ENCODE assay signal across 10 mouse cellular contexts in the genomic region with DNA sequence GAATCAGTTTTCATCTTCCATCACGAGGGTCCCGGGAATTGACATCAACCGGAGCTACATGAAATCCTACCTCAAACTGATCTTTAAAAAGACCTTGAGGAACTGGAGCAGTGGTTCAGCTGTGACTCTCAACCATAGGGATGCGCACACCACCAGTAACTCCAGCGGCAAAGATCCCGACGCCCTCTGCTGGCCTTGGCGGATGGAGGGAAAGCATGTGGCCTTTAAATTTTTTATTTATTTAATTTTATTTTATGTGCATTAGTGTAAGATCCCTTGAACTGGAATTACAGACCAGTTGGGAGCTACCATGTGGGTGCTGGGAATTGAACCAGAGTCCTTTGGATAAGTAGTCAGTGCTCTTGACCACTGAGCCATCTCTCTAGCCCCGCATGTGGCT. TPM values are rescaled to one million over a fixed set of nuclear protein-coding genes. Genes with fewer than 3 reads are reported as not detected.
DNase-seq lines count a peak whose midpoint lies in the region; ATAC-seq and TF ChIP-seq lines count a peak whose summit lies in the region.
"Had no signal": no experiment of that assay in that cellular context is flagged by ENCODE, and none has a peak within 500 bp of the region (broad histone marks: within the 10 kb centered on the region; RNA-seq: fewer than 3 reads in every experiment).

No protein-coding gene starts in this region.

- WGBS in embryonic facial prominence, embryonic 11.5 days, result 20% methylated on average over 9 of the region's 9 CpGs
- 17% methylated on average over 9 of the region's 9 CpGs for WGBS in intestine, embryonic 14.5 days
- WGBS in limb, embryonic 14.5 days, result 17% methylated on average over 9 of the region's 9 CpGs

- H3K9ac ChIP-seq in MEL (ENCODE audit: control insufficient read depth, low read depth, low read length, poor library complexity, severe bottlenecking), result peak overlapping the region; percentile 72
- no peak overlapping the region for H3K9ac ChIP-seq in embryonic facial prominence, embryonic 11.5 days (replicated peaks; ENCODE audit: low read length)
- no peak overlapping the region for H3K9ac ChIP-seq in intestine, embryonic 14.5 days (ENCODE audit: low read length)
- H3K9ac ChIP-seq in limb, embryonic 14.5 days (ENCODE audit: low read depth, low read length, severe bottlenecking), result no peak overlapping the region

- TF ChIP-seq RAD21 in MEL (IDR thresholded peaks at IDR 0.05; ENCODE audit: low read depth, low read length), result peak; percentile 35

- H3K4me1 ChIP-seq in MEL (ENCODE audit: control insufficient read depth in 1 of 2, insufficient read depth in 2 of 2, low read length in 2 of 2), result peaks cover 0 to 35% of the 10 kb centered on the region in 2 experiments; a peak in 2 of 4 replicates
- no peaks in the 10 kb centered on the region; the same call in 1 of the 2 replicates for H3K4me1 ChIP-seq in embryonic facial prominence, embryonic 11.5 days (ENCODE audit: control insufficient read depth, insufficient read depth, low read length)
- H3K4me1 ChIP-seq in intestine, embryonic 14.5 days (replicated peaks; ENCODE audit: control insufficient read depth, insufficient read depth, low read length), result peaks cover 21% of the 10 kb centered on the region
- H3K4me1 ChIP-seq in limb, embryonic 14.5 days (ENCODE audit: control insufficient read depth, insufficient read depth, low read length), result peaks cover 11% of the 10 kb centered on the region; the same call in 1 of the 2 replicates

- no peak overlapping the region; the same call in 1 of the 2 replicates for H3K4me2 ChIP-seq in embryonic facial prominence, embryonic 11.5 days (ENCODE audit: low read depth, low read length)
- peak overlapping the region; percentile 75 for H3K4me2 ChIP-seq in intestine, embryonic 14.5 days (ENCODE audit: low read length)
- H3K4me2 ChIP-seq in limb, embryonic 14.5 days (replicated peaks; ENCODE audit: low read depth, low read length, severe bottlenecking), result peak overlapping the region; percentile 38

- peak; percentile 1; the same call in 1 of the 2 replicates for ATAC-seq in embryonic facial prominence, embryonic 11.5 days (replicated peaks; ENCODE audit: insufficient number of reproducible peaks, low FRiP score, low TSS enrichment, low read depth)
- ATAC-seq in intestine, embryonic 14.5 days (replicated peaks; ENCODE audit: low FRiP score, low TSS enrichment, low read depth), result peak; percentile 10; the same call in 1 of the 2 replicates
- peak; percentile 7; the same call in 1 of the 2 replicates for ATAC-seq in limb, embryonic 14.5 days (ENCODE audit: low FRiP score, low read depth)

- TF ChIP-seq CTCF in MEL (IDR thresholded peaks at IDR 0.05 in 2 of 3, conservative IDR thresholded peaks at IDR 0.05 in 1 of 3; ENCODE audit: control insufficient read depth in 1 of 3, insufficient read depth in 1 of 3, low read depth in 2 of 3, low read length in 3 of 3, poor library complexity in 1 of 3, severe bottlenecking in 1 of 3), result peak; percentile 28 to 79 (median 60)

- H3K36me3 ChIP-seq in MEL (ENCODE audit: control insufficient read depth in 1 of 2, insufficient read depth in 2 of 2, low read length in 2 of 2), result peaks cover 0 to 26% of the 10 kb centered on the region in 2 experiments; a peak in 3 of 4 replicates
- no peaks in the 10 kb centered on the region for H3K36me3 ChIP-seq in embryonic facial prominence, embryonic 11.5 days (replicated peaks; ENCODE audit: control insufficient read depth, insufficient read depth, low read depth, low read length)
- H3K36me3 ChIP-seq in intestine, embryonic 14.5 days (ENCODE audit: control insufficient read depth, insufficient read depth, low read length), result peaks cover 24% of the 10 kb centered on the region
- peaks cover 22% of the 10 kb centered on the region for H3K36me3 ChIP-seq in limb, embryonic 14.5 days (ENCODE audit: control insufficient read depth, insufficient read depth, low read length)

- H3K27ac ChIP-seq in MEL (ENCODE audit: control insufficient read depth, low read depth, low read length), result peak overlapping the region; percentile 83
- no peak overlapping the region for H3K27ac ChIP-seq in embryonic facial prominence, embryonic 11.5 days (replicated peaks; ENCODE audit: low read depth, low read length)
- H3K27ac ChIP-seq in intestine, embryonic 14.5 days (ENCODE audit: low read depth), result peak overlapping the region; percentile 44; the same call in 1 of the 2 replicates
- peak overlapping the region; percentile 58 for H3K27ac ChIP-seq in limb, embryonic 14.5 days (replicated peaks; ENCODE audit: low read depth, low read length)

- H3K79me2 ChIP-seq in MEL (ENCODE audit: control insufficient read depth, insufficient read depth, low read length, poor library complexity), result peaks cover 36% of the 10 kb centered on the region

- TF ChIP-seq EP300 in MEL (IDR thresholded peaks at IDR 0.05; ENCODE audit: low read depth in 1 of 2, low read length in 2 of 2), result no peak

- DNase-seq in heart, adult 11 months, result peak; percentile 96
- no peak for DNase-seq in heart, postnatal 36 days
- DNase-seq in MEL (ENCODE audit: low read depth, low spot score), result peak; percentile 81
- DNase-seq in embryonic facial prominence, embryonic 11.5 days (ENCODE audit: low spot score), result peak; percentile 52
- peak; percentile 76 for DNase-seq in intestine, embryonic 14.5 days (ENCODE audit: low spot score)
- DNase-seq in limb, embryonic 14.5 days (ENCODE audit: low spot score), result no peak
- DNase-seq in right cerebral cortex, postnatal 10 days (ENCODE audit: low spot score in 2 of 2), result peak; percentile 84
- no peak for DNase-seq in T-cell, adult 2 months (ENCODE audit: low spot score)

- no peaks in the 10 kb centered on the region for H3K27me3 ChIP-seq in MEL (ENCODE audit: control insufficient read depth in 1 of 2, insufficient read depth in 2 of 2, low read length in 2 of 2)
- H3K27me3 ChIP-seq in embryonic facial prominence, embryonic 11.5 days (ENCODE audit: control insufficient read depth, insufficient read depth, low read length), result no peaks in the 10 kb centered on the region
- no peaks in the 10 kb centered on the region for H3K27me3 ChIP-seq in intestine, embryonic 14.5 days (replicated peaks; ENCODE audit: control insufficient read depth, insufficient read depth, low read length)
- H3K27me3 ChIP-seq in limb, embryonic 14.5 days (ENCODE audit: control insufficient read depth, insufficient read depth, low read length), result no peaks in the 10 kb centered on the region

- peak overlapping the region; percentile 46 to 54 for H3K4me3 ChIP-seq in MEL (ENCODE audit: control insufficient read depth in 1 of 2, insufficient read depth in 1 of 2, low read depth in 2 of 2, low read length in 2 of 2)
- no peak overlapping the region for H3K4me3 ChIP-seq in embryonic facial prominence, embryonic 11.5 days (ENCODE audit: low read depth, low read length)
- peak overlapping the region; percentile 74; the same call in 1 of the 2 replicates for H3K4me3 ChIP-seq in intestine, embryonic 14.5 days (ENCODE audit: low read depth, low read length)
- peak overlapping the region; percentile 13; the same call in 1 of the 2 replicates for H3K4me3 ChIP-seq in limb, embryonic 14.5 days (replicated peaks; ENCODE audit: low read length)

- intact Hi-C loops in heart, postnatal 36 days (cut with DNase I), result loop anchor here (1.0 to 5.0 kb wide), 2 partner anchors 123 to 143 kb away; no protein-coding TSS in a partner anchor

- no peak for TF ChIP-seq POLR2A in MEL (IDR thresholded peaks at IDR 0.05; ENCODE audit: control insufficient read depth in 1 of 2, insufficient read depth in 1 of 2, low read depth in 1 of 2, low read length in 2 of 2, poor library complexity in 1 of 2)
- TF ChIP-seq POLR2A in limb, embryonic 14.5 days (IDR thresholded peaks at IDR 0.05; ENCODE audit: borderline replicate concordance, extremely low read depth, insufficient read depth, insufficient read length), result no peak

- H3K9me3 ChIP-seq in MEL (replicated peaks; ENCODE audit: insufficient read depth, low read length), result no peaks in the 10 kb centered on the region
- no peaks in the 10 kb centered on the region for H3K9me3 ChIP-seq in embryonic facial prominence, embryonic 11.5 days (replicated peaks; ENCODE audit: control insufficient read depth, low read length)
- no peaks in the 10 kb centered on the region for H3K9me3 ChIP-seq in intestine, embryonic 14.5 days (ENCODE audit: control insufficient read depth, low read length)
- no peaks in the 10 kb centered on the region for H3K9me3 ChIP-seq in limb, embryonic 14.5 days (ENCODE audit: control insufficient read depth, low read length)

RNA-seq across cellular contexts. Expression of a gene that starts 1.2 kb away (rescaled TPM):
- total RNA-seq in heart, postnatal 36 days (2021), result 100 to 1,000 TPM; 106 to 111 TPM
- 16.2 and 21.5 TPM in 2 replicates for total RNA-seq in MEL (2012; rRNA removed)
- 10 to 100 TPM in 1 of 2 experiments, not detected in 1; 17.1 TPM for polyA plus RNA-seq in MEL (2012; ENCODE audit: insufficient read depth in 1 of 2, insufficient read length in 2 of 2, low read depth in 1 of 2, low replicate concordance in 2 of 2, missing spikeins in 1 of 2)
- polyA plus RNA-seq in embryonic facial prominence, embryonic 11.5 days (2014; fragmentation: Nextera tagmentation; extraction: Ambion mirVana), result 10.1 and 11.6 TPM in 2 replicates
- 15.3 and 16.1 TPM in 2 replicates for polyA plus RNA-seq in intestine, embryonic 14.5 days (2014; fragmentation: Nextera tagmentation; extraction: Ambion mirVana)
- polyA plus RNA-seq in limb, embryonic 14.5 days (2012; rRNA removed), result 14.5 and 18.4 TPM in 2 replicates
- 16.0 and 17.4 TPM in 2 replicates for polyA plus RNA-seq in limb, embryonic 14.5 days (2014; fragmentation: Nextera tagmentation; extraction: Ambion mirVana)

RNA-seq across cellular contexts. Expression of a gene that starts 21.2 kb away (rescaled TPM):
- 1 to 10 TPM; 8.7 to 8.8 TPM for total RNA-seq in heart, postnatal 36 days (2021)
- total RNA-seq in MEL (2012; rRNA removed), result 3.5 and 4.6 TPM in 2 replicates
- 1 to 10 TPM in 1 of 2 experiments, not detected in 1; 8.7 TPM for polyA plus RNA-seq in MEL (2012; ENCODE audit: insufficient read depth in 1 of 2, insufficient read length in 2 of 2, low read depth in 1 of 2, low replicate concordance in 2 of 2, missing spikeins in 1 of 2)
- 2.9 and 3.6 TPM in 2 replicates for polyA plus RNA-seq in embryonic facial prominence, embryonic 11.5 days (2014; fragmentation: Nextera tagmentation; extraction: Ambion mirVana)
- 7.1 and 11.3 TPM in 2 replicates for polyA plus RNA-seq in intestine, embryonic 14.5 days (2014; fragmentation: Nextera tagmentation; extraction: Ambion mirVana)
- 12.5 and 16.5 TPM in 2 replicates for polyA plus RNA-seq in limb, embryonic 14.5 days (2012; rRNA removed)
- 8.2 and 8.7 TPM in 2 replicates for polyA plus RNA-seq in limb, embryonic 14.5 days (2014; fragmentation: Nextera tagmentation; extraction: Ambion mirVana)

RNA-seq across cellular contexts. Expression of a gene that starts 36.7 kb away (rescaled TPM):
- total RNA-seq in heart, postnatal 36 days (2021), result 10 to 100 TPM; 38.4 to 43.0 TPM
- 34.3 and 36.3 TPM in 2 replicates for total RNA-seq in MEL (2012; rRNA removed)
- 10 to 100 TPM in 1 of 2 experiments, not detected in 1; 67.2 TPM for polyA plus RNA-seq in MEL (2012; ENCODE audit: insufficient read depth in 1 of 2, insufficient read length in 2 of 2, low read depth in 1 of 2, low replicate concordance in 2 of 2, missing spikeins in 1 of 2)
- polyA plus RNA-seq in embryonic facial prominence, embryonic 11.5 days (2014; fragmentation: Nextera tagmentation; extraction: Ambion mirVana), result 23.7 and 33.1 TPM in 2 replicates
- 35.4 and 36.2 TPM in 2 replicates for polyA plus RNA-seq in intestine, embryonic 14.5 days (2014; fragmentation: Nextera tagmentation; extraction: Ambion mirVana)
- 54.3 and 69.6 TPM in 2 replicates for polyA plus RNA-seq in limb, embryonic 14.5 days (2012; rRNA removed)
- polyA plus RNA-seq in limb, embryonic 14.5 days (2014; fragmentation: Nextera tagmentation; extraction: Ambion mirVana), result 33.9 and 37.7 TPM in 2 replicates

RNA-seq across cellular contexts. Expression of a gene that starts 37.2 kb away (rescaled TPM):
- total RNA-seq in heart, postnatal 36 days (2021), result 100 to 1,000 TPM; 183 to 206 TPM
- 6.6 and 7.6 TPM in 2 replicates for total RNA-seq in MEL (2012; rRNA removed)
- 10 to 100 TPM in 1 of 2 experiments, not detected in 1; 13.1 TPM for polyA plus RNA-seq in MEL (2012; ENCODE audit: insufficient read depth in 1 of 2, insufficient read length in 2 of 2, low read depth in 1 of 2, low replicate concordance in 2 of 2, missing spikeins in 1 of 2)
- 33.0 and 48.5 TPM in 2 replicates for polyA plus RNA-seq in embryonic facial prominence, embryonic 11.5 days (2014; fragmentation: Nextera tagmentation; extraction: Ambion mirVana)
- 88.2 and 95.1 TPM in 2 replicates for polyA plus RNA-seq in intestine, embryonic 14.5 days (2014; fragmentation: Nextera tagmentation; extraction: Ambion mirVana)
- 41.0 and 44.1 TPM in 2 replicates for polyA plus RNA-seq in limb, embryonic 14.5 days (2012; rRNA removed)
- 90.1 and 90.3 TPM in 2 replicates for polyA plus RNA-seq in limb, embryonic 14.5 days (2014; fragmentation: Nextera tagmentation; extraction: Ambion mirVana)

RNA-seq across cellular contexts. Expression of a gene that starts 44.7 kb away (rescaled TPM):
- total RNA-seq in heart, postnatal 36 days (2021), result not detected
- not detected in 2 replicates for total RNA-seq in MEL (2012; rRNA removed)
- polyA plus RNA-seq in MEL (2012; ENCODE audit: insufficient read depth in 1 of 2, insufficient read length in 2 of 2, low read depth in 1 of 2, low replicate concordance in 2 of 2, missing spikeins in 1 of 2), result not detected
- polyA plus RNA-seq in embryonic facial prominence, embryonic 11.5 days (2014; fragmentation: Nextera tagmentation; extraction: Ambion mirVana), result not detected in 2 replicates
- 0.17 TPM in 1 of 2 replicates, not detected in the other for polyA plus RNA-seq in intestine, embryonic 14.5 days (2014; fragmentation: Nextera tagmentation; extraction: Ambion mirVana)
- polyA plus RNA-seq in limb, embryonic 14.5 days (2012; rRNA removed), result not detected in 2 replicates
- not detected in 2 replicates for polyA plus RNA-seq in limb, embryonic 14.5 days (2014; fragmentation: Nextera tagmentation; extraction: Ambion mirVana)
- total RNA-seq: adrenal gland, adult 18-20 months; layer of hippocampus, postnatal 25 days had no signal

Comparison
In these comparisons a context has a peak if more than half of its experiments do, and no peak if none do; other contexts are left out.
1. DNase-seq: peak in heart, adult 11 months (single experiment), MEL (single experiment), embryonic facial prominence, embryonic 11.5 days (single experiment), intestine, embryonic 14.5 days (single experiment) and right cerebral cortex, postnatal 10 days (2 of 2); none in heart, postnatal 36 days (0 of 2), limb, embryonic 14.5 days (single experiment) and T-cell, adult 2 months (single experiment).
2. Peak in every context shown above with its lines, with median percentiles within 50 percentile points of each other: ATAC-seq.